Mouse (Mus musculus) urinary bladder, postnatal 25 days (tissue): Measurements from ENCODE around the gene Ophn1.

Source experiments
- DNase-seq: peaks from one replicate; pipeline ENCODE4 v3.0.0; 2022; ENCODE audit warnings: low spot score

Ophn1 gene

DNA sequence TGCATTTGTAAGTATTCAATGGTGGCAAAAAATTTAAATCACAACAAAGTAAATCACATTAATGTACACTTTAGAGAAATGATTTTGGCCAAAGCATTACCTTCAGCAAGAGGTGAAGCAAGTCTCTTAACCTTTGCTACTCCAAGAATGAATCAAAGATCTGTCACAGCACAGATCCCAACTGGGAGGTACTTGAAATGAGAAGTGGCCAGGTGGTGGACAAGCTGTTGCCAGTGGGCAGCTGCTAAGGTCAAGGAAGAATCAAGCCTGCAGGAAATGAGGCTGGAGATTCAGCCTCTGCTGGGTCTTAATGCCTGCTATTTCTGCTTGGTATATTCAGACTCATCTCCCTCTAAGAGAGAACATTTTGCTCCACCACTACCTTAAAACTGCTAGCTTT is 87.0 kb downstream of the Ophn1 start:
- no peak for DNase-seq

DNA sequence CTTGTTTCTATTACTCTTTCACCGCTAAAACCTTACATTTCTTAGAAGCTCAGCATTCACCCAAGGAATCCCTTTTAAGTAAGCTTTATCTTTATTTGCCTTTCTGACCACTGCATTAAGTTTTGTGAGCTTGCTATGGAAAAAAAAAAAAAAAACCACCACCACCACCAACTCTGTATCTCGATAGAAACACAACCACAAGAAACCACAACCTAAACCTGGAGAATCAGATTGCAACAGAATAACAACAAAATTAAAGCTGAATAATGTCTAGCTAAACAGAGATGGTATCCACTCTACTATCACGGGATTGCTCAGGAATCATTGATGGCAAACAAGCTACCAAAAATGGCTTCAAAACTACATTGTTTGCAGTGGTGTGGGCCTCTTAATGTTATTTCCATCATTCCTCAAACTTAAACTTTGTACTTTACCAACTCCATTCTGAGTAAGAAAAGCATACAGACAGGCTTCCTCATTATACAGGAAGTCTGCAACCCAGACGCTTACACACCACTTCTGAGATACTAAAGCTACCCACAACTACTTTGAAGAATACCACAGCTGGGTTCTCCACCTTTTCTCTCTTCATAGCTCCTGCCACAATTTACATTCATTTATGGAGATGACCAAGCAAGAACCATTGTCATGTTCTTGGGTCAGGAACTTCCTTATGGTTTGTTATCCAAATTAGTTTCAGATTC is 116.4 kb downstream of the Ophn1 start:
- DNase-seq: no peak

GRCm38 (mm10) chrX:98755089-98755488 is 135.7 kb downstream of the Ophn1 start:
- DNase-seq: no peak

DNA sequence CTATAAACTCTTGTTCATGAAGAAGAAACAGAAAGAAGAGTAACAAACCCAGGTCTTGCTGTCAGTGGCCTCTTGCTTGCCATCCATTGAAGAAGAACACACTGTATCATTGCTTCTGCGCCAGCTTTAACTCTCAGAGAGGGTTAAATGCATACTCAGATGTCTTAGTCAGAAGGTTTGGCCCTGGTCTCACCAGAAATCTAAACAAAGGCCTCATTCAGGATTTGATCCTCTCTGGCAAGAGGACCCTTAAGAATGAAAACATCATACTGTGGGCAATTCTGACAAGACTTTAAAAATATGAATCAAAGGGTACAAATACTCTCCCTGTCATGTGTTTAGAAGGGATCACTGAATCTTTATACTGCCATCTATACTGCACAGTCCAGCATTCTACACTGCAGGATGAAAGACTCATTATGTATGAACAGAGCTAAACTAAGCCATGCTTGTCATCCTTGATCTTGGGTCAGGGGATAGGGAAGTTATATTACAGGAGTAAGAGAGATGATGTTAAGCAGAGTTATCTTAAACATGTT is 139.5 kb downstream of the Ophn1 start:
- no peak for DNase-seq

DNA sequence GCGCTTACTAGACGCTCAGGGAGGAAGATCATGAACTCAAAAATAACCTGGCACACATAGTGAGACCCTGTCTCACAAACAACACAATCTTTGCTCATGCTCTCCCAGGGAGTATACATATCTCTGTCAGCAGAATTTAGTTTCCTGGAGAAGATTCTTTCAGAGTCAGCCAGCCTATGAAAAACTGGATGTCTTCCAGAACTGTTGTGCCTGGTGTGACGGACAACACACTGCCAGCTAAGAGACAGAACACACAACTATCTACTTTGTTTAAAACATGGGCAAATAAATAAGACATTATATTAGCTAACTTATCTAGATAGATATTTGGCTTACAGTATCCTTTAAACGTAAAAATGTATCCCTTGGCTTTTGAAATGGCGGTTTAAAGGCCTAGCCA is 154.1 kb downstream of the Ophn1 start:
- DNase-seq: no peak

DNA sequence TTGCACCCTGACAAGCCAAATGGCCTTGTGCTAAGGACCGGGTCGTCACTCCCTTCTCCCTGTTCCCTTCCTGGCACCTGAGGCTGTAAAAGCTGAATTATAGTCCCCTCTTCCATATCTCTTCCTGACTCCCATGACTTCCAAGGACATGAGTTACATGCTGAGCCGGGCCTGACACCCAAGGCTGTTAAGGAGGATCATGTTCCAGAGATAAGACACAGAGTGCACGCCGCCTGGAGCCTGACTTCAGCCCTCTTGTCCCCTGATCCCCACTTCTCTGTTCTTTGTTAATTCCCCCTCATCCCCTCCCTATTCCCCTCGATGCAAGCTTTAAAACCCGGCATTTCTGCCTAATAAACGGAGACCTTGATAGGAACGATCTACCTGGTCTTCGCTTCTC is 167.8 kb downstream of the Ophn1 start:
- DNase-seq: no peak

GRCm38 (mm10) chrX:98707766-98708165 is 183.1 kb downstream of the Ophn1 start:
- no peak for DNase-seq

DNA sequence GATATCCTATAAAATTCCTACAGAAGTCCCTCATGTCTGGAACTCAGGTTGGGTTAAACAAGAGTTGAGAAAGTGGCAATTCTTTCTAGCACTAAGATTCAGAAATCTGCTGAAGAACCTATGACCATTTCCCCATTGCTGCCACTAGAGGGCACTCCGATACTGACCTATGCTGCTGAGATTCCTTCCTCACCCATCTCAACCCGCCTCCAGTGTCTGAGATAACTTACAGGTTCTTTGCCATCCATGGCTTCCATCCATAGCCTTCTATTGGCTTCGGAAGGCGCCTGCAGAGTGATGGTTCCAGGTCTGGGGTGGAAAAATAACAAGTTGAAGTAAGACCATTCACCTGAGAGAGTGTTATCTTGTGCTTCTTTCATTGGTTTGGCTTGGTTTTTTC is 189.2 kb downstream of the Ophn1 start:
- peak; percentile 40 for DNase-seq

- no peak for DNase-seq
Measured at GRCm38 (mm10) chrX:98682603-98683002, 208.2 kb downstream of the Ophn1 start.

DNA sequence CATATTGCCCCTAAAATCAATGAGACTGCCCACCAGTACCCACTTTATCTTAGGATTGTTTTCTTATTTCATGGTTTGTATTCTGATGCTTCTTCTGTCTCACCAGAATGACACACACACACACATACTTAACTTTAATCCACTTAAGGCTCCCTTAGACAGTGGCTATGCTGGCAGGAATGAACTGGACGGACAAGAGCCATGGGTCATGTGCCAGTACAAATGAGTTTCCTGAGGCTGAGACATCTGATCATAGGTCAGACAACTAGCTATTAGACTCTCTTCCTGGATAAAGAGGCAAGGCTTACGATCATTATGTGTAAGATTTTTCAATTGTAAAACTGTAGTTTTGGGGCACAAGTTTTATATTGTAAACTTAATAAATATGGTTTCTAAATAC is 209.5 kb downstream of the Ophn1 start:
- DNase-seq: no peak

GRCm38 (mm10) chrX:98670988-98671387 is 219.8 kb downstream of the Ophn1 start:
- no peak for DNase-seq

- DNase-seq: no peak
Measured at GRCm38 (mm10) chrX:98651431-98651830, 239.4 kb downstream of the Ophn1 start.

DNA sequence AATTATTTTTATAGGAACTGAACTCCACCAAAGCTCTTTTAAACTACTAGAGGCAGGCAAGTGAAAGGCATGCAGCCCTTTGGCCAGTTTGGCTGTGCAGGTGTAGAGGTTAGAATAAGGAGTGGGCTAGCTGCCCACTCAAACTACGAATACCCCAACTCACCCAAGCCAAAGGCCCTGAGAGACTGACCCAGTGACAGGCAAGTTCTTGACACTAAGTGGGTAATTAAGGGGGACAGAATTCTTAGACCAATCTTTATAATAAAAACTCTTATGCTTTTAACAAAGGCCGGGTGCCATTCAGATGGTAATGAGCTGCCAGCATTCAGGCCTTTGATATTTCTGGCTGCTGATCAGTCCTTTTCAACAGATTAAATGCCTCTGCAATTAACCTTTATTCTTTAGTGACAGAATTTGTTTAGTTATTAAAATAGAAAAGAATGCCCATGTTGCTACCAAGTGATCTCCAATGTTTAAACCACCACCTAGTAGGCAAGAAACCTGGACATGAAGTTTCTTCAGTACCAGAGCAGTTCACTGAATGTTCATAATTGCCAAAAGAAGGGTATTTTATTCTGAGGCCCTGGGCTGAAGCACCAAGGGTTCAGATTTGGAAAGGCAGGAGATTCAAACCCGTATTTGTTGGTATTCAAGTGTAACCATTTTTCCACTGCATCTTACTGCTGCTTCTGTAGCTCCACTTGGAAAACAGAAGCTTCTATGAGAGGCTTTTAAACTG is 262.0 kb downstream of the Ophn1 start:
- DNase-seq: no peak

- DNase-seq: peak; percentile 8
Measured at GRCm38 (mm10) chrX:98618865-98619264, 272.0 kb downstream of the Ophn1 start.

DNA sequence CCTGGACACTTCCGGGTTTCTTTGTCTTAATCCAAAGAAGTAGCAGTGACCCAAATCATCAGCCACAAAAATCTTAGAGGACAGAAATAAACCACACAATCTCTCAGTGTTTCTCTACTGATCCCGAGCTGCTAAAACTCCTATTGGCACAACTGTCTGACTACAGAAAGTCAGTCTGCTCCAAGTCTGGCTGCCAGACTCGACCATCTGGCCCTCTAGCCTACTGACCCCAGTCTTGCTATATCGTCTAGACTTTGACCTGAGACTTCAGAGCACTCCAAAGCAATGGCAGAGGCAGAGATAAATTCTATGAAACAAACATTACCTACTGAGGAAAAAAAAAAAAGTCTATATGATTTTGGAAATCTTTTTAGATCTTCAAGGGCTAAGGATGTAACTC is 273.4 kb downstream of the Ophn1 start:
- DNase-seq: no peak

DNA sequence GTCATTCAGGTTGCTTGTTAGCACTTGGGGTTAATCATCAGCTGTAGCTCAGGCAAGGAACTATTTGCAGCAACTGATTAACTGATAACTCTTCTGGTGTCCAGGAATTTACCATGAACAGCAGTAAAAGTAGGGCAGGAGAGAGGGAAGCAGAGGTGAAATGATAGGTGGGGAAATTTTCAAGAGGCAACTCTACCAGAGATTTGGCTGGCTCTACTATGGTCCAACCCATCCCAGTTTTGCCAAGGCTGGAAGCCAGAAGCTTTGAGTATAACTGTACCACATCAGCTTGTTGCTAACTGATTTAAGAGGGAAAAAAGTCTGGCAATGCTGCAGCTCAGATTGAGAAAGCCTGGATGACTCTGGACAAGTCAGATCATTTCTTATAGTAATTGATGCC is 316.6 kb downstream of the Ophn1 start:
- no peak for DNase-seq

GRCm38 (mm10) chrX:98546458-98546857 is 344.4 kb downstream of the Ophn1 start:
- no peak for DNase-seq

DNA sequence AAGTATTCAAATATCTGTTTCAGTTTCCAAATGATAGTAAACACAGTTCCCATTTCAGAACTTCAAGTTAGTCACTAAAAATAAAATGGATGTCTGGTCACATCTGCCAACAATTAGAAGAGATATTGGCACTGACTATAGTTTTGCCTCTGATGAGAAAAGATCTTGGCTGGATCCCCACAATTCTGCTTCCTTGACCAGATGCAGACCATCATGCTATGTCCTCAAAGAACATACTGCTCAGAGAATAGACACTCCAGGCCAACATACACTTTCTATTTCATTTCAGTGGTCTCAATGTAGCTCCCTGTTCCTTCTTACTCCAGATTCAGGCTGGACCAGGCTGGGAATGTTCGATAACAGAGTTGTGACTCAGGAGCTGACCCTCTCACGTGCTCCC is 375.5 kb downstream of the Ophn1 start:
- DNase-seq: no peak

GRCm38 (mm10) chrX:98514359-98514904 is 376.4 kb downstream of the Ophn1 start:
- DNase-seq: no peak
